Comparison of ENCODE assay signal across 24 mouse cellular contexts in genomic region chr12:36135409-36135808, GRCm38 (mm10). TPM values are rescaled to one million over a fixed set of nuclear protein-coding genes. Genes with fewer than 3 reads are reported as not detected.
DNase-seq lines count a peak whose midpoint lies in the region; ATAC-seq and TF ChIP-seq lines count a peak whose summit lies in the region.
"Had no signal": no experiment of that assay in that cellular context is flagged by ENCODE, and none has a peak within 500 bp of the region (broad histone marks: within the 10 kb centered on the region; RNA-seq: fewer than 3 reads in every experiment).

No protein-coding gene starts in this region.

- WGBS in forebrain, postnatal 0 days, result 92% methylated on average over 3 of the region's 3 CpGs

- no peak for TF ChIP-seq CTCF in forebrain, postnatal 0 days (IDR thresholded peaks at IDR 0.05; ENCODE audit: low read depth)

- no peak for ATAC-seq in forebrain, postnatal 0 days
- ATAC-seq: forebrain, embryonic 16.5 days had no signal

- H3K9ac ChIP-seq in forebrain, postnatal 0 days, result no peak overlapping the region
- H3K9ac ChIP-seq: heart, embryonic 13.5 days; hindbrain, embryonic 13.5 days; liver, embryonic 14.5 days; lung, embryonic 14.5 days had no signal

- peak; percentile 65 for DNase-seq in CD4-positive helper T cell, adult 2 months (ENCODE audit: low read depth, low spot score)
- DNase-seq in CD8-positive naive resting alpha-beta T cell, adult 2 months (ENCODE audit: low read depth in 2 of 2, low spot score in 2 of 2), result peak; percentile 24 to 41
- peak; percentile 50 for DNase-seq in thymus, postnatal 14 days
- no peak for DNase-seq in ovary, postnatal 14 days (ENCODE audit: low spot score)
- DNase-seq in embryo, embryonic 9.5 days (ENCODE audit: extremely low spot score), result no peak
- no peak for DNase-seq in forebrain, postnatal 0 days
- DNase-seq: adrenal gland, adult 8-10 months; cerebellum, adult 18-20 months; cerebellum, postnatal 36 days; embryo, embryonic 11 days; gastrocnemius, postnatal 36 days; heart, adult 2 months; kidney, adult 2 months; layer of hippocampus, adult 9-11 months; lung, embryonic 14.5 days; midbrain, embryonic 14.5 days; right cerebral cortex, postnatal 14 days had no signal

- no peaks in the 10 kb centered on the region for H3K9me3 ChIP-seq in megakaryocyte, embryonic 14.5 days
- H3K9me3 ChIP-seq in forebrain, postnatal 0 days (ENCODE audit: low read length), result no peaks in the 10 kb centered on the region
- H3K9me3 ChIP-seq: heart, embryonic 13.5 days; hindbrain, embryonic 13.5 days had no signal

- no peak overlapping the region for H3K27ac ChIP-seq in forebrain, postnatal 0 days (ENCODE audit: low read depth, low read length)
- H3K27ac ChIP-seq: heart, adult 2 months; hindbrain, embryonic 13.5 days; kidney, postnatal 0 days; liver, embryonic 14.5 days had no signal

- no peak overlapping the region for H3K4me2 ChIP-seq in forebrain, postnatal 0 days (ENCODE audit: low read depth)
- H3K4me2 ChIP-seq: heart, embryonic 13.5 days; hindbrain, embryonic 13.5 days; lung, embryonic 14.5 days had no signal

- H3K36me3 ChIP-seq in megakaryocyte, embryonic 14.5 days (replicated peaks; ENCODE audit: low read length), result peaks cover 48% of the 10 kb centered on the region
- H3K36me3 ChIP-seq in forebrain, postnatal 0 days (ENCODE audit: insufficient read depth), result peaks cover 29% of the 10 kb centered on the region

- peak overlapping the region; percentile 30 for H3K4me3 ChIP-seq in megakaryocyte, embryonic 14.5 days (replicated peaks)
- no peak overlapping the region for H3K4me3 ChIP-seq in forebrain, postnatal 0 days (ENCODE audit: low read depth, low read length)
- H3K4me3 ChIP-seq: heart, adult 2 months; heart, embryonic 13.5 days; hindbrain, embryonic 13.5 days; myocyte had no signal

- H3K4me1 ChIP-seq in megakaryocyte, embryonic 14.5 days, result peaks cover 49% of the 10 kb centered on the region
- H3K4me1 ChIP-seq in forebrain, postnatal 0 days (ENCODE audit: insufficient read depth), result no peaks in the 10 kb centered on the region

- H3K27me3 ChIP-seq in megakaryocyte, embryonic 14.5 days (replicated peaks), result no peaks in the 10 kb centered on the region
- no peaks in the 10 kb centered on the region for H3K27me3 ChIP-seq in forebrain, postnatal 0 days (ENCODE audit: insufficient read depth, low read length)
- H3K27me3 ChIP-seq: heart, embryonic 13.5 days; hindbrain, embryonic 13.5 days had no signal

RNA-seq across cellular contexts. Expression of gene Ankmy2, which starts 21.5 kb away (rescaled TPM):
- polyA plus RNA-seq in megakaryocyte, embryonic 14.5 days (2012; ENCODE audit: insufficient read depth, low replicate concordance), result 3.7 TPM in 1 of 2 replicates, not detected in the other
- total RNA-seq in forebrain, postnatal 0 days (2014; rRNA removed), result 77.7 and 80.0 TPM in 2 replicates
- 65.3 and 78.6 TPM in 2 replicates for polyA plus RNA-seq in forebrain, postnatal 0 days (2015; fragmentation: Nextera tagmentation; extraction: Ambion mirVana)

RNA-seq across cellular contexts. Expression of gene Bzw2, which starts 22.5 kb away (rescaled TPM):
- 1.5 and 10.3 TPM in 2 replicates for polyA plus RNA-seq in megakaryocyte, embryonic 14.5 days (2012; ENCODE audit: insufficient read depth, low replicate concordance)
- total RNA-seq in forebrain, postnatal 0 days (2014; rRNA removed), result 379 and 428 TPM in 2 replicates
- polyA plus RNA-seq in forebrain, postnatal 0 days (2015; fragmentation: Nextera tagmentation; extraction: Ambion mirVana), result 433 and 494 TPM in 2 replicates

Comparison
In these comparisons a context has a peak if more than half of its experiments do, and no peak if none do; other contexts are left out.
1. DNase-seq: peak in CD4-positive helper T cell, adult 2 months (single experiment), CD8-positive naive resting alpha-beta T cell, adult 2 months (2 of 2) and thymus, postnatal 14 days (single experiment); none in ovary, postnatal 14 days (single experiment), embryo, embryonic 9.5 days (single experiment) and forebrain, postnatal 0 days (single experiment).
2. RNA of gene Ankmy2, which starts 21.5 kb away (polyA plus RNA-seq): 65.3 to 78.6 TPM in forebrain, postnatal 0 days; 3.7 TPM in megakaryocyte, embryonic 14.5 days; every median in the first group is over 10 times any median in the second.
3. RNA of gene Bzw2, which starts 22.5 kb away (polyA plus RNA-seq): 433 to 494 TPM in forebrain, postnatal 0 days; 1.5 to 10.3 TPM in megakaryocyte, embryonic 14.5 days; every median in the first group is over 10 times any median in the second.